Comparison of ENCODE assay signal across 11 mouse cellular contexts in genomic region chr2:10169991-10170390, GRCm38 (mm10). TPM values are rescaled to one million over a fixed set of nuclear protein-coding genes. Genes with fewer than 3 reads are reported as not detected.
"Had no signal": no experiment of that assay in that cellular context is flagged by ENCODE, and none has a peak within 500 bp of the region (broad histone marks: within the 10 kb centered on the region; RNA-seq: fewer than 3 reads in every experiment).

No protein-coding gene starts in this region.

- DNase-seq: kidney, postnatal 10 days; kidney, postnatal 4 days; lung, embryonic 14.5 days; lung, postnatal 10 days; lung, postnatal 4 days; retina, postnatal 1 day; right cerebral cortex, postnatal 4 days; thymus, adult 2 months; thymus, postnatal 4 days had no signal

RNA-seq across cellular contexts. Expression of gene Itih2, which starts 38.8 kb away (rescaled TPM):
- total RNA-seq: megakaryocyte, adult 5-6 weeks had no signal
- polyA plus RNA-seq: limb, embryonic 10.5 days had no signal
